Mouse (Mus musculus): Measurements from ENCODE around the gene Sema5b.

- TF ChIP-seq CTCF (IDR thresholded peaks at IDR 0.05) (no peak), EP300 (IDR thresholded peaks at IDR 0.05) (no peak)
These were observed 1.9 kb upstream of the Sema5b start for GRCm38 (mm10) chr16:35539041-35539440.
